Mouse (Mus musculus) MN1 (cell line): Measurements from ENCODE around the gene Prdx2.

Experiments used
- DNase-seq: peaks from one replicate; pipeline ENCODE4 v3.0.0-alpha.2; 2016; ENCODE audit warnings: low spot score

Prdx2 gene

GRCm38 (mm10) chr8:84997649-84998295, 28.4 kb downstream of the Prdx2 start:
- DNase-seq: peak; percentile 89

- DNase-seq: no peak
Measured at GRCm38 (mm10) chr8:85007686-85008085, 38.3 kb downstream of the Prdx2 start.

DNA sequence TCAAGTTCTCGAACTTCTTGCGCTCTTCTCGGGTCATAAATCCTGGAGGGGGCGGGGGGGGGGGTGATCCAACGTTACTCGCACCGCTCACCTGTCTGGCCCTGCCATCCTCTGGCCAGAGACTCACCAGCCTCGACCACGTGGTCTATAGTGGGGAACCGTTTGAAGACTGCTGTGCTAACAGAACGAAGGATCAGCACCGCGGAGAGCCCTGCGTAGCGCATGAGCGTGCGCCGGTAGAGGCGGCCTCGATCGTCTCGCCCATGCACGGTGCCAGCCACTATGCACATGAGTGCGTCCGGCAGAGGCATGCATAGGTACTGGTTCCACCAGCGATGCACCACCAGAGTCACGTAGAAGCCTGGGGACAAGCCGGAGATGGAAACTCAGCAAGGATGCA, 41.9 kb downstream of the Prdx2 start:
- no peak for DNase-seq

DNA sequence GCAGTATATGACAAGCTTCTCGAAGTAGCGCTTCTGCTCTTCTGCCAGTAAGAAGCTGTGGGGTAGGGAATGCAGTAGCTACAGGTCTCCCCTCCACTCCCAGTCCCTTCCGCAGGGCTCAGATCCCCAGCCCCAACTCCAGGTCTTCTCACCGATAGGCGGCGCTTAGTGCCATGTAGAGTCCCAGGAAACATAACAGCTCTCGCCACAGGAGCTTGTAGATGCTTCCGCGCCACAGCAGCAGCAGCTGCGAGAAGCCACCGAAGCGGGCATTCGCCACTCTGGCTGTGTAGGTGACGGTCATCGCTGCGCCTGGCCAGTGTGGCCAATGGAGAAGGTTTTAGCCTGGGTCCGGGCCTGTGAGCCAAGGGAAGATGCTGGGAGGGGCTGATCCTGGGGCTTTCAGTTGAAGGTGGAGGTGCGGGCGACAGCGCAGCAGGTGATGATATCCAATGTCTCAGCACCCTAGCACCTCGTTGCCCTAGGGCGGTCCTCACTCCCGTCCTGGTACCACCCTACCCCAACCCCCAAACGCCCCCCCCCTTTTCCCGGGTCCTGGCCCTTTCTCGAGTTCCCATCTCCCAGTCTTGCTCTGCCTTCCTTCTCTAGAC, 43.9 kb downstream of the Prdx2 start:
- DNase-seq: no peak

DNA sequence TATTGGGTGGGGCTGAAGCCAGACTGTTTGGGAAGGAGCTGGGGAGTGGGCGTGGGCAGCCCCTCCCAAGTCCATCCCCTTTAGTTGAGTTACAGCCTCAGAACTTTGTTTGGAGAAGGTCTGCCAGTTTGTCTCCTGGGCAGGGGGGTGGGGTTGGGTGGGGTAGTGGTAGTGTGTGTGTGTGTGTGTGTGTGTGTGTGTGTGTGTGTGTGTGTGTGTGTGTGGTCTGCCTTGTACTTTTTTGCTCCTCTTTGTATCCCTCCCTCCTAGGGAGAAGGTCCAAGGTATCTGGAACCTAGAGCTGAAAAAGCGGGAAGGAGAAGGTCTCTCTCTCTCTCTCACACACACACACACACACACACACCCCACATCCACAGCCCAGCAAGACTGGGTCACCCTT, 45.0 kb downstream of the Prdx2 start, which contains the start of gene Best2:
Gene Best2 (minus strand): TSS at position 101 of the 400 bp plus-strand sequence.
- DNase-seq: no peak

GRCm38 (mm10) chr8:85016724-85017123, 47.3 kb downstream of the Prdx2 start:
- DNase-seq: no peak

- no peak for DNase-seq
Measured at GRCm38 (mm10) chr8:85017209-85017608, 47.8 kb downstream of the Prdx2 start.

- no peak for DNase-seq
Measured at GRCm38 (mm10) chr8:85021514-85022055, 52.2 kb downstream of the Prdx2 start.

DNA sequence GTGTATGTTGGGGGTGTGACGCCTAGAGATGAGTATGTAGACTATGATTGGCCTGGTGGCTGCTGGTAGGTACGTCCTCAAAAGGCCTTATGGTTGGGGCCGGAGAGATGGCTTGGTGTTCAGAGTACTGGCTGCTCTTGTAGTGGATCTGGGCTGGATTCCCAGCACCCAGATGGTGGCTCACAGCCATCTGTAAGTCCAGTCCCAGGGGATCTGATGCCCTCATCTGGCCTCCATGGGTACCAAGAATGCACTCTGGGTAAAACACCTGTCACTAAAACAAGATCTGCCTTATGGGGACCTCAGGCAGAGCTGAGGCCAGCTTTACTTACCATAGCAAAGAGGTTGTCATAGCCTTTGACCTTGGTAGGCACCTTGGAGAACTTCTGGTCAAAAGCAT, 54.5 kb downstream of the Prdx2 start:
- peak; percentile 61 for DNase-seq
